Mouse (Mus musculus) forebrain, embryonic 11.5 days (tissue): Measurements from ENCODE around the gene Ceacam9. TPM values are rescaled to one million over a fixed set of nuclear protein-coding genes. Genes with fewer than 3 reads are reported as not detected.

Source experiments
- polyA plus RNA-seq: library from polyadenylated mRNA; unstranded; fragments of >200 nt; fragmentation: Nextera tagmentation; extraction: Ambion mirVana; gene quantifications from 2 replicates; pipeline ENCODE4 v1.2.1, GENCODE M21; 2014

Gene Ceacam9
- polyA plus RNA-seq, 1 experiment from 2014 or later: not detected

Other genes starting within 250 kb of the Ceacam9 start
- 0.55 and 0.63 TPM in 2 replicates for gene Npas1, start 244.2 kb upstream of the Ceacam9 start, polyA plus RNA-seq
- 39.9 and 45.2 TPM in 2 replicates for gene Arhgap35, start 106.9 kb upstream of the Ceacam9 start, polyA plus RNA-seq
- gene Ceacam15, start 46.2 kb upstream of the Ceacam9 start, polyA plus RNA-seq: not detected in 2 replicates
- 270 and 272 TPM in 2 replicates for gene Ap2s1, start 16.5 kb downstream of the Ceacam9 start, polyA plus RNA-seq
- gene Slc1a5, start 59.4 kb downstream of the Ceacam9 start, polyA plus RNA-seq: 33.9 and 34.1 TPM in 2 replicates
- gene Strn4, start 94.0 kb downstream of the Ceacam9 start, polyA plus RNA-seq: 137 and 166 TPM in 2 replicates
- 27.1 and 29.0 TPM in 2 replicates for gene Fkrp, start 94.8 kb downstream of the Ceacam9 start, polyA plus RNA-seq
- gene Prkd2, start 121.0 kb downstream of the Ceacam9 start, polyA plus RNA-seq: 11.0 and 11.6 TPM in 2 replicates
- 4.8 and 7.0 TPM in 2 replicates for gene Dact3, start 153.4 kb downstream of the Ceacam9 start, polyA plus RNA-seq
- 7.3 and 7.4 TPM in 2 replicates for gene Gng8, start 169.9 kb downstream of the Ceacam9 start, polyA plus RNA-seq
- gene Ptgir, start 184.6 kb downstream of the Ceacam9 start, polyA plus RNA-seq: 0.11 and 0.39 TPM in 2 replicates
- gene Calm3, start 202.2 kb downstream of the Ceacam9 start, polyA plus RNA-seq: 276 and 285 TPM in 2 replicates
- 12.3 and 13.0 TPM in 2 replicates for gene Pnmal2, start 222.8 kb downstream of the Ceacam9 start, polyA plus RNA-seq
- 20.4 and 22.7 TPM in 2 replicates for gene Pnmal1, start 237.8 kb downstream of the Ceacam9 start, polyA plus RNA-seq